ENCODE assay signal across 9 mouse cellular contexts in the genomic region with DNA sequence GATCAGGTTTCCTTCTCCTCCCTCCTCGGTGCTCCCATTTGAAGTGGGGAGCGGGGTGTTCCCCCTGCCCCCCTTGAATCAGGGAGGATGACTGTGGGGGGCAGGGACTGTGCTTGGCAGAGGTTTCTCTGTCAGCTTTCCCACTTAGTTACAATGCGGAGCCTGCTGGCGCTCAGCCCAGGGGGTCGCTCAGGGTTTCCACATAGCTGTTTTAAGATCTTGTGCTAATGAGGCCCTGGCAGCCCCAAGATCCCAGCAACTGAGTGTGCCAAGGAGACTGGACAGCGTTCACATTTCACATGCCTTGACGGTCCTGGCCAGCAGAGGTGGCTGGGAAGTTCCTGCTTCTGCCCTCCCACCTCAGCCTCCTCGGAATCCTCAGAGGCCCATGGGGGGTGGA.
DNase-seq lines count a peak whose midpoint lies in the region; ATAC-seq and TF ChIP-seq lines count a peak whose summit lies in the region.
"Had no signal": no experiment of that assay in that cellular context is flagged by ENCODE, and none has a peak within 500 bp of the region (broad histone marks: within the 10 kb centered on the region; RNA-seq: fewer than 3 reads in every experiment).

No protein-coding gene starts in this region.

- WGBS in embryonic facial prominence, embryonic 14.5 days: 6% methylated on average over 8 of the region's 8 CpGs
- WGBS in heart, embryonic 15.5 days: 9% methylated on average over 8 of the region's 8 CpGs
- 5% methylated on average over 8 of the region's 8 CpGs for WGBS in limb, embryonic 14.5 days

- peak; percentile 82 to 85 for DNase-seq in kidney, postnatal 4 days
- no peak for DNase-seq in kidney, postnatal 36 days
- DNase-seq in embryonic facial prominence, embryonic 14.5 days (ENCODE audit: low spot score): peak; percentile 94
- DNase-seq in limb, embryonic 14.5 days (ENCODE audit: low spot score): peak; percentile 87
- peak; percentile 80 for DNase-seq in testis, postnatal 10 days (ENCODE audit: low spot score)
- no peak for DNase-seq in kidney, postnatal 25 days

- no peaks in the 10 kb centered on the region for H3K27me3 ChIP-seq in embryonic facial prominence, embryonic 14.5 days (replicated peaks; ENCODE audit: control insufficient read depth, insufficient read depth, low read length)
- H3K27me3 ChIP-seq in heart, embryonic 15.5 days: 0 out of 2 replicates have a peak, but pooled peaks cover 2% of the 10 kb centered on the region
- no peaks in the 10 kb centered on the region for H3K27me3 ChIP-seq in limb, embryonic 14.5 days (ENCODE audit: control insufficient read depth, insufficient read depth, low read length)

- ATAC-seq in embryonic facial prominence, embryonic 14.5 days (ENCODE audit: low read depth): peak; percentile 74
- ATAC-seq in heart, embryonic 15.5 days (replicated peaks; ENCODE audit: insufficient number of reproducible peaks, insufficient read depth, low FRiP score, low read depth): peak; percentile 63
- ATAC-seq in limb, embryonic 14.5 days (ENCODE audit: low FRiP score, low read depth): peak; percentile 79
- no peak for ATAC-seq in megakaryocyte, adult 5-6 weeks (ENCODE audit: poor library complexity, severe bottlenecking)

- H3K36me3 ChIP-seq in embryonic facial prominence, embryonic 14.5 days (ENCODE audit: control insufficient read depth, insufficient read depth, low read length): no peaks in the 10 kb centered on the region
- H3K36me3 ChIP-seq in heart, embryonic 15.5 days: no peaks in the 10 kb centered on the region
- no peaks in the 10 kb centered on the region for H3K36me3 ChIP-seq in limb, embryonic 14.5 days (ENCODE audit: control insufficient read depth, insufficient read depth, low read length)

- no peak overlapping the region for H3K4me3 ChIP-seq in embryonic facial prominence, embryonic 14.5 days (ENCODE audit: low read depth, low read length)
- H3K4me3 ChIP-seq in heart, embryonic 15.5 days: no peak overlapping the region
- H3K4me3 ChIP-seq in limb, embryonic 14.5 days (replicated peaks; ENCODE audit: low read length): no peak overlapping the region
- H3K4me3 ChIP-seq: myocyte had no signal

- 0 out of 2 replicates have a peak overlapping the region, but pooled peaks have one; percentile 44 for H3K27ac ChIP-seq in embryonic facial prominence, embryonic 14.5 days (replicated peaks; ENCODE audit: low read depth, low read length)
- H3K27ac ChIP-seq in heart, embryonic 15.5 days: peak overlapping the region; percentile 66
- no peak overlapping the region for H3K27ac ChIP-seq in limb, embryonic 14.5 days (replicated peaks; ENCODE audit: low read depth, low read length)

- peak overlapping the region; percentile 34; the same call in 1 of the 2 replicates for H3K9ac ChIP-seq in embryonic facial prominence, embryonic 14.5 days (ENCODE audit: low read depth, low read length)
- no peak overlapping the region for H3K9ac ChIP-seq in heart, embryonic 15.5 days
- no peak overlapping the region for H3K9ac ChIP-seq in limb, embryonic 14.5 days (ENCODE audit: low read depth, low read length, severe bottlenecking)

- no peaks in the 10 kb centered on the region for H3K9me3 ChIP-seq in embryonic facial prominence, embryonic 14.5 days (ENCODE audit: control insufficient read depth, low read length)
- no peaks in the 10 kb centered on the region for H3K9me3 ChIP-seq in heart, embryonic 15.5 days (replicated peaks)
- no peaks in the 10 kb centered on the region for H3K9me3 ChIP-seq in limb, embryonic 14.5 days (ENCODE audit: control insufficient read depth, low read length)

- TF ChIP-seq POLR2A in limb, embryonic 14.5 days (IDR thresholded peaks at IDR 0.05; ENCODE audit: borderline replicate concordance, extremely low read depth, insufficient read depth, insufficient read length): no peak

- peak overlapping the region; percentile 23; the same call in 1 of the 2 replicates for H3K4me2 ChIP-seq in embryonic facial prominence, embryonic 14.5 days (ENCODE audit: low read depth, low read length)
- H3K4me2 ChIP-seq in heart, embryonic 15.5 days: peak overlapping the region; percentile 21
- peak overlapping the region; percentile 25 for H3K4me2 ChIP-seq in limb, embryonic 14.5 days (replicated peaks; ENCODE audit: low read depth, low read length, severe bottlenecking)

- peaks cover 27% of the 10 kb centered on the region for H3K4me1 ChIP-seq in embryonic facial prominence, embryonic 14.5 days (ENCODE audit: control insufficient read depth, insufficient read depth, low read length)
- H3K4me1 ChIP-seq in heart, embryonic 15.5 days (replicated peaks): peaks cover 55% of the 10 kb centered on the region
- H3K4me1 ChIP-seq in limb, embryonic 14.5 days (ENCODE audit: control insufficient read depth, insufficient read depth, low read length): peaks cover 22% of the 10 kb centered on the region

Comparison
In these comparisons a context has a peak if more than half of its experiments do, and no peak if none do; other contexts are left out.
1. DNase-seq: peak in kidney, postnatal 4 days (2 of 2), embryonic facial prominence, embryonic 14.5 days (single experiment), limb, embryonic 14.5 days (single experiment) and testis, postnatal 10 days (single experiment); none in kidney, postnatal 36 days (0 of 2) and kidney, postnatal 25 days (0 of 2).
2. Peak in every context shown above with its lines, with median percentiles within 50 percentile points of each other: H3K4me2 ChIP-seq.